Mouse (Mus musculus) lung, adult 18-20 months (tissue): ENCODE results near the gene Herc2.

Source experiments
- DNase-seq, 2 experiments: peaks; one replicate each; pipeline ENCODE4 v3.0.0; 2022; ENCODE audit warnings: mixed read lengths in 2 of 2

Herc2 gene

GRCm38 (mm10) chr7:56202843-56203242 lies 152.8 kb downstream of the Herc2 start:
- no peak for DNase-seq

- DNase-seq, result no peak
Observed at GRCm38 (mm10) chr7:56203286-56203685, 153.3 kb downstream of the Herc2 start.

DNA sequence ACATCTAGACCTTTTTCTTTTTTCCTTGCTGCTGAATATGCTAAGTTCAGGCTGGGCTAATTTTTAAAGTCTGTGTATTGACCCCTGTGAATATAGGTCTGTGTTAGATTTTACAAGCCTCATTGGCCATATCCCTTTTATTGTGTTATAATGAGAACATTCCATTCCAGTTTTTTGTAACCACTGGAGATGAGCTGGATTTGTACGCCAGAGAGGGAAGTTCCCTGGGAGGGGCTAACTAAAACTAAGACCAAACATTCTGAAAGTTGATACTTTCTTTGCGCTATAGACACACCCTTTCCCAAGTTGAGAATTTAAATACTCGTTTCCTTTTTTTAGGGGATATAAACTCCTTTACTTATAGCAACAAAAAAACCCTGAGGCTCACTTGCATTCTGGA lies 154.9 kb downstream of the Herc2 start:
- no peak for DNase-seq

- no peak for DNase-seq
Observed at GRCm38 (mm10) chr7:56220811-56221210, 170.8 kb downstream of the Herc2 start.

DNA sequence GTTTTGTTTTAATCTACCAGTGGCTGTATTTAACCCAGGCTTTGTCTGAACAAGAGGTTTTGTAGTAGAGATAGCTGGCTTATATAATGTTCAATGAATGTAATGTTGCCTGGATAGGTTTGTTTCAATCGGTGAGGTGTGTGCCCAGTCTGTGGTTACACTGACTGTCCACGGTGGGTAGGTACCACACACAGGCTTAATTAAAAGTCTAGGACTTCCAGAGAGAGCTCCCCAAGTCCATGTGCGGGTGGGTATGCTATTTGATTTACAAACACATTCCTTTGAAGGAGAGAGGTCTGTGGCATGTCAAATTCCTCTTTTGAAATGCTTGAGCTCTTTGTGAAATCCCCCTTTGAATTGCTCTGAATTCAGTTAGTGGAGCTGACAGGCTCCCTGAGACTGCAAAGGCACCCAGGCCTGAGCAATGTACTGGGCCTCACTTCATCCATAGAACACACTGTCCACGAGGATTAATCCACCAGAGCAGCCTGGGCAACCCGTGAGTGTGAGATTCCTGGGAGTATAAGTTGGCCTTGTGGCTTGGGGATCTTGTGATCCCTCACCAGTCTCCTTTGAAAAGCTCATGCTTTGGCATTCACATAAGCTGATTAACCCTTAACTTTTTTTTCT lies 185.9 kb downstream of the Herc2 start:
- DNase-seq, result no peak

DNA sequence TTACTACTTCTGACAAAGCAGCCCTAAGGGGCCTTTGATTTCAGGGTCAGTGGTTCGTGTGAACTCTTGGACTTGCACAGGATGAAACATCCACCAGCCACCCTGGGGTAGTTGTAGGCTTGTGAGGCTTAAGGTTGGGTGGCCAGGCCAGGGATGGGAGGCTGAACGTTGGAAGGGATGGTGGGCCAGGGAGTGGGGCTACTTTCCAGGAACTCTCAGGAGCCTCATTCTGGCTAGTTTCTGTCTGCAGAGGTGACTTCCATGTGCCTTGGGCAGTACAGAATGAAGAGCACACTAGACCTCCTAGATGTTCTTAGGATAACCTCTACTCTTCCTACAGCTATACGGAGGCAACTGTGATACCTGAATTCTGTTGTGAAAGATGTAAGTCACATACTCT lies 186.6 kb downstream of the Herc2 start:
- DNase-seq, result no peak

DNA sequence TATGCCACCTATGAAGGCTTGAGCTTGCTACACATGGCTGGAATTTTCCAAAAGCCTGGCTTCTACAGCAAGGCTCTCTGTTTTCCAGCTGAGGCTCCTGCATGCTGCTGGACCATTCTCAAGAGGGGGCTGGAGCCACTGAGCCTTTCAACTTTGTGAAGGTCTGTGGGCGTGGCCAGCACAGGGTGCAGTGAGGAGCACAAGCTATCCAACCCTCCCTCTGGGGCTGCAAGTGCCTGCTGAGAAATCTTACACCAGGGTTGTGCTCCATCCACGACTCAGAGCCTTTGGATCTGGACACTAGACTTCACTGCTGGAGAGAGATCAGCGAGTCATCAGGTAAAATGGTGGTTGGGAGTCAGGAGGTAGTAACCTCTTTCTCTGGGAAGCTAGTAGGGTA lies 189.5 kb downstream of the Herc2 start, which contains the start of gene Oca2:
Gene Oca2, plus strand, starts transcription at position 218 of the 400 bp plus-strand sequence.
- no peak for DNase-seq

- DNase-seq, result no peak
Observed at GRCm38 (mm10) chr7:56254568-56254967, 204.6 kb downstream of the Herc2 start.

- DNase-seq, result no peak
Observed at GRCm38 (mm10) chr7:56257875-56258441, 208.0 kb downstream of the Herc2 start.

DNA sequence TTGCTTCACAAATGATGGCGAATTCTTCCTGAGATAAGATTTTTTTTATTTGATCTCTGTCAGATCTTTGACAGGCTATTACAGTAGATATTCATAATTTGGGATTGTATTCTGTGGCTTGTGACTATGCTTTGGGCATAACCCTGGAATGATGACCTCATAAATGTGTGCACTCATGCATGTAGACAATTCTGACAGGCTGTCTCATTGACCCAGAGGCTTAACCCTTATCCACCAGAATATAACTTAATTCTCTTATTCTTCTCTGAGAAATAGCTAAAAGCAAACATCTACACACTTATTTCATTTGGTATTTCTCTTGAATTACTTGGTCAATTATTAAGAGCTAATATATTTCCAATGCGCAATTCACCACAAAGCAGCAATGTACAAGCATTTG lies 227.5 kb downstream of the Herc2 start:
- no peak for DNase-seq
